Mouse (Mus musculus) ES-Bruce4 (cell line): ENCODE data around the gene Diras2. TPM values are rescaled to one million over a fixed set of nuclear protein-coding genes. Genes with fewer than 3 reads are reported as not detected.

Source experiments
- H3K27ac ChIP-seq: 2 replicates; pipeline ENCODE4 v1.5.1; 2012; ENCODE audit warnings: low read length, inconsistent platforms; ENCODE audit not compliant: insufficient read depth
- H3K27me3 ChIP-seq: 2 replicates; pipeline ENCODE4 v1.6.1; 2012; ENCODE audit warnings: mild to moderate bottlenecking, low read length, inconsistent platforms; ENCODE audit not compliant: control insufficient read depth, poor library complexity, insufficient read depth, severe bottlenecking
- H3K36me3 ChIP-seq: 2 replicates; pipeline ENCODE4 v1.6.1; 2012; ENCODE audit warnings: inconsistent platforms, mild to moderate bottlenecking, low read length, moderate library complexity; ENCODE audit not compliant: control insufficient read depth, poor library complexity, insufficient read depth, severe bottlenecking
- H3K4me1 ChIP-seq: one replicate; pipeline ENCODE4 v1.8.1; 2011; ENCODE audit warnings: low read length; ENCODE audit not compliant: control insufficient read depth, insufficient read depth
- H3K4me3 ChIP-seq: 2 replicates; pipeline ENCODE4 v1.5.1; 2011; ENCODE audit warnings: low read depth, mild to moderate bottlenecking, low read length
- H3K9ac ChIP-seq: 2 replicates; pipeline ENCODE4 v1.6.1; 2012; ENCODE audit warnings: low read depth, mild to moderate bottlenecking, inconsistent platforms; ENCODE audit not compliant: poor library complexity, severe bottlenecking
- H3K9me3 ChIP-seq: replicated peaks from 2 replicates; pipeline ENCODE4 v1.6.1; 2012; ENCODE audit warnings: mild to moderate bottlenecking, low read length, inconsistent platforms; ENCODE audit not compliant: control insufficient read depth, poor library complexity, insufficient read depth, severe bottlenecking
- CTCF ChIP-seq: IDR thresholded peaks from one replicate; pipeline ENCODE4 v1.8.1; 2011; ENCODE audit warnings: low read depth, low read length
- EP300 ChIP-seq: IDR thresholded peaks from 2 replicates; pipeline ENCODE4 v1.6.1; 2011; ENCODE audit warnings: low read depth, low read length; ENCODE audit not compliant: insufficient read depth
- POLR2A ChIP-seq: IDR thresholded peaks from one replicate; pipeline ENCODE4 v1.8.1; 2011; ENCODE audit warnings: low read length; ENCODE audit not compliant: insufficient read depth
- polyA plus RNA-seq: library from polyadenylated mRNA; stranded (reverse); fragments of >200 nt; gene quantifications from 2 replicates; pipeline ENCODE4 v1.2.4, GENCODE M21; 2011; ENCODE audit warnings: low read depth; ENCODE audit not compliant: missing spikeins, insufficient read depth, insufficient read length

Gene Diras2
- polyA plus RNA-seq, 1 experiment, result 0.21 TPM

DNA sequence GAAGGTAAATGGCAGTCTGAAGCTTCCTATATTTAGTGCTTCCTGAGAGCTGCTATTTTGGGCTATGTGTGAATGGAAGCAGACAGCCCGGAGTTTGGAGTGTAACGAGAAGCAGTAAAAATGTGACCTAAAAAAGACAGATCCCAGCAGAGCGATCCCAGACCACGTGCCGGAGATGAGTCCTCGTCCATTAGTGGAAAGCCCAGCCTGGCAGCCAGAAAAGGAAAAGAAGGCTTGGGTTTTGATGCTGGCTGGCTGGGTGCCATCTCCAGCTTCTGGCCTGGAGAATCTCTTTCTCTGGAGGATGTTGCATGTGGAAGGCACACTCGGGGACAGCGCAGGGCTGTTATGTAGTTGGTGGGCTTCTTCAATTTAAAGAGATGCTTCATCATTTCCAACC, 29.4 kb downstream of the Diras2 start:
- no peak overlapping the region for H3K27ac ChIP-seq
- H3K36me3 ChIP-seq, result no peaks in the 10 kb centered on the region
- H3K27me3 ChIP-seq, result peaks cover 1% of the 10 kb centered on the region; the same call in 1 of the 2 replicates
- no peak for TF ChIP-seq CTCF
- no peak for TF ChIP-seq EP300
- TF ChIP-seq POLR2A, result no peak
- no peak overlapping the region for H3K4me3 ChIP-seq
- no peak overlapping the region for H3K9ac ChIP-seq
- H3K4me1 ChIP-seq, result no peaks in the 10 kb centered on the region
- no peaks in the 10 kb centered on the region for H3K9me3 ChIP-seq

DNA sequence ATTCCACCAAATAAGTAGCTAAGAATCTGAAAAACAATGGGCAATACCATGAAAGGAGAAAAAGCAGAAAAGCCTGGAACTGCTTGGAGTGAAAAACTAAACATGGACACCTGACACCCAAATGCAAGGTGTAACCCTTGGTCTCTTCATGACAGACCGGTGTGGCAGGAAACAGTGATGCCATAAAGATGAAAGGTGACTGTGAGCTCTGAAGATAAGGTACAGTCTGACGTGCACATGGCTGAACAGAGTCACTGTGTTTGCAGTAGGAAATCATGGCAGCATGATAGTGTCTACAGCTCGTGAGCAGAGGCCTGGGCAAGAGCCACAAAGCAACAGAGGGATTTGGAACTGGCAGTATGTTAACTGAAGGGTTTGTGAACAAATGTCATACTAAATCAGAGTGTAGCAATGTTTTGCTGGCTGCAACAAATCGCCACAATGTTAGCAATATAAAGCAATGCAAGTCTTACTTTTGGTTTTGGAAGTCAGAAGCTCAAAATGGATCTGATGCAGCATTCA, 34.0 kb downstream of the Diras2 start:
- H3K27me3 ChIP-seq, result peaks cover 1% of the 10 kb centered on the region; the same call in 1 of the 2 replicates
- no peak overlapping the region for H3K27ac ChIP-seq
- no peak overlapping the region for H3K9ac ChIP-seq
- H3K4me1 ChIP-seq, result no peaks in the 10 kb centered on the region
- TF ChIP-seq EP300 (no peak), POLR2A (no peak), CTCF (no peak)
- no peak overlapping the region for H3K4me3 ChIP-seq
- no peaks in the 10 kb centered on the region for H3K9me3 ChIP-seq
- no peaks in the 10 kb centered on the region for H3K36me3 ChIP-seq

DNA sequence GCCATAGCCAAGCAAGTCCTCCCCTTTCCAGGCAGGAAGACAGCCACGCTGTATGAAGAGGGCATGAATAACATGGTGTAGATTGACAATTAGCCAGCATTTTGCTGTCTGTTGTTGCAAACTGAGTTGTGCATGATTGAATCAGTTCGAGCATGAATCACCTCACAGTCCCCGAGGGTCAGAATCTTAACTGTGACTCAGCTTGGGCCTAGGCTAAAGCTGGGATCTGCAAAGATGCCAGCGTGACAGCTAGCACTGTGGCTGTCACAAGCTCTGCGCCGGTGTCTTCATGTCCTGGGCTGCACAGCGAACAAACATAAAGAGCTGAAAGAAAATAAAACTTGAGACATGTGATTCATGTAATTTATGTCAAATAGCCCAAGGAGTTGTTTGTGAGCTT, 42.3 kb downstream of the Diras2 start:
- no peak overlapping the region for H3K4me3 ChIP-seq
- H3K36me3 ChIP-seq, result no peaks in the 10 kb centered on the region
- TF ChIP-seq POLR2A, result no peak
- no peak for TF ChIP-seq CTCF
- no peak for TF ChIP-seq EP300
- peaks cover 8% of the 10 kb centered on the region for H3K9me3 ChIP-seq
- H3K27ac ChIP-seq, result peak overlapping the region; percentile 31; the same call in 1 of the 2 replicates
- no peak overlapping the region for H3K9ac ChIP-seq
- H3K27me3 ChIP-seq, result no peaks in the 10 kb centered on the region
- no peaks in the 10 kb centered on the region for H3K4me1 ChIP-seq

DNA sequence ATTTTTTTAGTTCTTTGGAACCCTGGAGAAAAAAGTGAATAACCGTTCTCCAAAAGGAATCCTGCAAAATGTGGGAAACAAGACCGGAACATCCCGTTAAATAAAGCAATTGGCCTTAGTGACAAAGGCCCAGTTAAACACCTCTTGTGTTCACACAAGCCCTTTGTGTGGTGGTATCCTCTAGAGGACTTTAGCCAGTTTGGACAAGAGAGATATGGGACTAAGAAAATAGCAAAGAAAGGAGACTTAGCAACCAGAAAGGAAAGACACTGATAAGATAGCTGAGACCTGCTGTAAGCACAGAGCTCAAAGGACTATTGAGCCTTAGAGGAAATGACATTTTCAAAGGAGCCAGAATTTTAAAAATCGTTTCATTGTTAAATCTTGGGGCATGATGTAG, 47.0 kb downstream of the Diras2 start:
- TF ChIP-seq POLR2A (no peak), CTCF (no peak), EP300 (no peak)
- no peak overlapping the region for H3K27ac ChIP-seq

DNA sequence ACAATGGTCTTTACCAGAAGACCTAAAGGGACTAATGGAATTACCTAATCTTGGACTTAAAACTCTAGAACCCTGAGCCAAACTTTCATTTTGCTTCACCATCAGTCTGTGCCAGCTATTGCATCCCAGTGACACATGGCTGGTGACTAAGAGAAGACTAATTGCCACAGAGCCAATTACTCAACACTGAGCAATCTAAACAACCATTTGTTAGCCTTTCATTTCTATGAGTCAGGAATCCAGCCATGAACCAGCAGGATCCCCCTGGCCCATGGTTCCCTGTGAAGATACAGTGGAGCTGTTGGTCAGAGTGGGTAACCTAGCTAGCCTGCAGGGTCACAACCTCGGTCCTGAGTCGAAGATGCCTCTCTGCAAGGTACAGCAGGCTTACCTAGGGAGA, 49.3 kb downstream of the Diras2 start:
- H3K36me3 ChIP-seq, result no peaks in the 10 kb centered on the region
- H3K9me3 ChIP-seq, result no peaks in the 10 kb centered on the region
- TF ChIP-seq EP300 (no peak), CTCF (no peak), POLR2A (no peak)
- H3K4me1 ChIP-seq, result no peaks in the 10 kb centered on the region
- no peak overlapping the region for H3K4me3 ChIP-seq
- H3K27me3 ChIP-seq, result no peaks in the 10 kb centered on the region
- H3K27ac ChIP-seq, result no peak overlapping the region
- H3K9ac ChIP-seq, result no peak overlapping the region

More for the DNA sequence above, 47.0 kb downstream of the Diras2 start:
- Histone ChIP-seq H3K4me1 (no peaks in the 10 kb centered on the region), H3K9me3 (peaks cover 3% of the 10 kb centered on the region), H3K9ac (no peak overlapping the region), H3K4me3 (no peak overlapping the region), H3K27me3 (no peaks in the 10 kb centered on the region), H3K36me3 (no peaks in the 10 kb centered on the region)

DNA sequence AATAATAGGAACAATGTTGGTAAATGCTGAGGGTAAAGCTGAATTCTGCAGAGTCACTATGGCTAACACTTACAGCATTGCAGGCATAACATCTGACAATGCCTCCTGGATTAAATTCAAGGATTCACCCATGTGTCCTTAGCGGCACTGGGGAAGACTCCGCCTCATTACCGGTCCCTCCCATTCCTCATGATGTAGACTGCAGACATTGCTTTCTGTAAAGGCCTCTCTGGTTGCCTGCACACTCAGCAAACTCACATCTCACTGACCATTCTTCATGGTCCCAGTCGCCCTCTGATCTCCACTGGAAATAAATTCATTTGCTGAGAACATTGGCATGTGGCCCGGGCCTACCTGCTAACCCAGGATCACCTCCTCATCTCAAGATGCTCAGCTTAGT, 51.9 kb downstream of the Diras2 start:
- Histone ChIP-seq H3K4me3 (no peak overlapping the region), H3K27me3 (no peaks in the 10 kb centered on the region), H3K36me3 (no peaks in the 10 kb centered on the region), H3K4me1 (no peaks in the 10 kb centered on the region), H3K9me3 (no peaks in the 10 kb centered on the region), H3K27ac (no peak overlapping the region), H3K9ac (no peak overlapping the region)
- no peak for TF ChIP-seq CTCF
- no peak for TF ChIP-seq POLR2A
- TF ChIP-seq EP300, result no peak
